Mouse (Mus musculus) T-helper 1 cell (primary cell): ENCODE data around the gene Pmvk.

Experiments used
- in situ Hi-C: fragments of 300-600 bp; cut with MboI, MseI; formaldehyde crosslinking; loops from one replicate; pipeline ENCODE4 v1.15.1; 2025; ENCODE audit warnings: high pct_unique_total_duplicates

The Pmvk gene

DNA sequence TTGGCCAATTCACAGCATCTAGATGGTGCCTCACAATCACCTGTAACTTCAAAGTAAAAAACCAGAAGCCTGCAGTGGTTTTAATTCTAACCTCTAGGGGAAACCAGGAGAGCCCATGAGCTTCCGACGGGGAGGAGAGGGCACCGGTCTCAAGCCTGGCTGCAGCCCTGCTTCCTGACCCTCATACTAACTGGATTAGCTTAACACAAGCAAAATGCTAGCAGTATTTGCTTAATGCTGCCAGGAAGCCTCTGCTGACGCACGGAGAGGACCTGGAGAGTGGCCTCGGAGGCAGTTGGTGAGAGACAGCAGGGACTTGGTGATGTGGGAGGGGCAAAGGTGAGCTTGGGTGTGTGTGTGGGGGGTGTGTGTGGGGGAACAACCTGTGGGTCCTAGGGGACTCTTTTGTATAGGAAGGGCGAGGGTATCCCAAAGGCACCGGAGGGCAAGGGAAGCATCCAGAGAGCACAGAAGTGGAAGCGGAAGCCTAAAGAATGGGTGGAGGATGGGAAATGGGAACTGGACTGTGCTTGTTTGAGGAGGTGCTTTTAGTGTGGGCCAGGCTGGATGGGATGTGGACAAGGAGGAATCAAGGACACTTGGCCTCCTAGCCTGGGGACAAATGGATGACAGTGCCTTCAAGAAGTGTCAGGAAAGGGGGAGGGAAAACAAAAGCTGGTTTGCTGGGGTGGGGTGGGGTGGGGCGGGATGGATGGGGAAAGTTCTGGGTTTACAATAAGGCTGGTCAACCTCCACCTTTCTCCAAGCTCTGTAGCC lies at the start of gene Pmvk:
Pmvk (plus strand) TSS at position 141 of the 777 bp plus-strand sequence.
- in situ Hi-C loops, result no loop called here

DNA sequence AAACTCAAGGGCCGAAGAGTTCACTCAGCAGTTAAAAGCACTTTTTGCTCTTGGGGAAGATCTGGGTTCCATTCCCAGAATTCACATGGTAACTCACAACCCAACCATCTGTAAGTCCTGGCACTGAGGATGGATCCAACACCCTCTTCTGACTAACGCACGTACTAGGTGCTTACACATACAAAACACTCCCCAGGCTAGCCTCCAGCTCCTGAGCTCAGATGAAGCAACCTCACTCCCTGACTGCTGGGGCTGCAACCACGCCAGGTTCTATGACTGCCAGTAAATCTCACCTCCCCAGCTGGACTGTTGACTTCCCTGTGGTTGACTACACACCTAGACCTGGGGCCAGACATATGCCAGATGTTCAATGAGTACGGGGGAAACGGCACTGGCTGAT lies 47.5 kb upstream of the Pmvk start:
- in situ Hi-C loops, result no loop called here

DNA sequence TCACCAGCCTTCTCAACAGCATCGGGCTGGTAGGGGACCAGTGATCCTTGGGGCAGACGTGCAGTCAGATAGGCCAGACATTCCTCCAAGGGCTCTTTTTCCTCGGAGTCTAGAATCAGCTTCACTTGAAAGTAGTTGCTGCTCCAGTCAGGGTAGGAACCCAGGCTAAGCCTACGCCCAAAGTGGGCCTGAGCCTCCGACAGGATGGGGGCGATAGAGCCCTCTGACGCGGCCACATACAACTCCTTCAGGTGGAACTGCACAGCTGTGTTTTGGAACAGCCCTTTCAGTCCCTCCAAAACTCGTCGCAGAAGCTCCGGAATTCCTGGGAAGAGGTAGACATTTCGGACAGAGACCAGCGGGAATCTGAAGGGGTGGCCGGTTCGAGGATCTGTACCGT lies 45.9 kb upstream of the Pmvk start:
- in situ Hi-C loops, result no loop called here

DNA sequence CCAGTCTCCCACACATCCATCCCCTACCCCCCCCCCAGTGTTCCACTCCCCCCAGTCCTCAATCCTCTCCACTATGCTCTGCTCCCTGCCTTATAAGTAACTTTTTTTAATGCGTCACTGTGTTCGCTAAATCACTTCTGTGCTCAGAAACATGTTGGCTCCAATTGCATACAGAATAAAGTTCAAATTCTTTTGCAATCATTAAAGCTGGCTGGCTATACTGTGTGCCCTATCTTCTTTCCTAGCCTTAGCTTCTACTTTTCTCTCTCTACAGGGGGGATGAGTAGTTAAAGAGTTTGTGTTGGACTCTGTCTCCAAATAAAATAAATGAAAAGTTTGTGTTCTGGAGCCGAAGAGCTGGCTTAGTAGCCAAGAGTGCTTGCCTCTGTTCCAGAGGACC lies 44.6 kb upstream of the Pmvk start:
- in situ Hi-C loops, result no loop called here

DNA sequence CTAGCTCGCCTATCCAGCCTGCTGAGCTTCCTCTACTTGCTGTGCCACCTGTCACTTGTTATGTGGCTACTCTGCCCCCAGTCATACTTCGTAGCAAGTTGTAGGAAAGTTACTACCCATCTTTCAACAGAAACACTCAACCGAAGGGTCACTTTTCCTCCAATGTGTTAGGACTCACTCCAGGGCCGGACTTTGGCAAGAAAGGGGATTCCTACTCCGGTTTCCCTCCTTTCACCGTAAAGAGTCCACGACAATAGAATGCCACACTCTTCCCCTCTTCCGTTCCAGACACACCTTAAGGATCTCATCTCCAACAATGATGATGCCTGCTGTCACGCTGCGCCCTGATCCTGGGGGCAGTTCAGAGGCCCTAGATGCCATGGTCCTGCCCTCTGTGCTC lies 43.5 kb upstream of the Pmvk start:
- in situ Hi-C loops, result no loop called here

DNA sequence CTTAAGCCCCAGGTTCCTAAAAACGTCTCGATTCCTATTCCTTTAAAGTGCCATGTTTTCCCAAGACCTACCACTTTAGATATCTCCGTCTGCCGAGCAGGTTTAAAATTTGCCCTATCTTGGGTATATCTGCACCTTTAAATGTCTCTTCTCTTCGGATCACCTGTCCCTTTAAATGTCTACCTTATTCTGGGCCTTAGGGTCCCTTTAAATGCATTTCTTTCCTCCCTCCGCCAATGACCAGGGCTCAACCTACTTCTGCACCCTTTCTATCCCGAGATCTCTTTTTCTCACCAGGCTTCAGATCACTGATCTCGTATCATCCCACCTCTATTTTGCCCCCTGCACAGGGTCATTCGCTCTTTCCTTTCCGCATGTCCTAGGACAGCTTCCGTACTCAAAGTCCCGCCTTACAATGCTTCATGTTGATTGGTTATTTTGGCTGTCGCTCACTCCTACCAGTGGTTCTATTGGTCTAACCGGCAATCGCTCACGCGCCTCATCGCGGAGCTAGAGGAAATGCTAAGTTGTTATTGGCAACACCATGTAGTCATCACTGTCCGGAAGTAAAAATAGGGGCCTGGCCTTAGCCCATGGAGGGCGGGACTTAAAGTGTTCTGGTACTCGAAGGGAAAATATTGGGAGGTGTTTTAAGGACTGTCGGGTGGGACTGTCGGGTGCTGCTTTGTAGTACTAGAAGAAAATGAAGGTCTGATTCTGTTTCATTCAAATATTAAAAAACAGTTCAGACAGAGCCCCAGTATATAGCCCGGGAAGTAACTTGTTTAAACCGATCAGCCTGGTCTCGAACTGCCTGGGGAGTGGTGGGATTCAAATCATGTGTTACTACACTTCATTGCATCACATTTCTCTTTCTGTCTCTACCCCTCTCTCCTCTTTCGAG lies 42.6 kb upstream of the Pmvk start, which contains the start of gene Flad1:
Flad1 (minus strand) TSS at position 381 of the 904 bp plus-strand sequence.
- in situ Hi-C loops, result no loop called here

DNA sequence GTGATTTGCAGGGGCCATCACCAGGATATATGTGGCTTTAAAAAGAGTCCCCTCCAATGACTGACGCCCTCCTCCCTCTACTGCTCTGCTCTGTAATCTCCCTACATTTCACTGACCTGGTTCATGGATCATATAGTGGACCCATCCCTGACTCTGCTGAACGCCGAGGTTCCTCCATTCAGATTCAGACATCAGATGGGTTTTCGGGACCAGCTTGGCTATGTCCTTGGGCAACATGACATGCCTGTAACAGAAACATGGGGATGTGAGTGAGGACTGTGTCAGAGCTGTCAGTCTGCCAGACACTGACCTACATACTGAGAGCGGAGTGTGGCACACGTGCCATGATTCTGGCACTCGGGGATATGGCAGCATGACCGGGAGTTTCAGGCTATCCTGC lies 38.2 kb upstream of the Pmvk start:
- in situ Hi-C loops, result no loop called here

DNA sequence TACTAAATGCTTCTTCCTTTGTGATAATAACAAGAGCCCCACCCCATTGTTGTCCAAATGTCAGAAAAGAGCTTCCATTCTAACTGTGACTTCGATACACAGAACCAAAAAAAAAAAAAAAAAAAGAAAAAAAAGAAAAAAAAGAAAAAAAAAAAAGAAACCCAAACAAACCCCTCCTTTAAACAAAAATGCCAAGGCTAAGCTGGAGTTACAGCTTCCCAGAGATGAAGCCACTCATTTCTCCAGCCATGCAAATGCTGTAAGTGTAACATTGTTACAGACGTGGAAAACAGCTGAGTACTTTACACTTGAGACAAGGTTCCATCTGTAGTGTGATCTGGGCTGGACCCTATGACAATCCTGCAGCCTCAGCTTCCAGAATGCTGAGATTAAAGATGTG lies 37.2 kb upstream of the Pmvk start:
- in situ Hi-C loops, result no loop called here

DNA sequence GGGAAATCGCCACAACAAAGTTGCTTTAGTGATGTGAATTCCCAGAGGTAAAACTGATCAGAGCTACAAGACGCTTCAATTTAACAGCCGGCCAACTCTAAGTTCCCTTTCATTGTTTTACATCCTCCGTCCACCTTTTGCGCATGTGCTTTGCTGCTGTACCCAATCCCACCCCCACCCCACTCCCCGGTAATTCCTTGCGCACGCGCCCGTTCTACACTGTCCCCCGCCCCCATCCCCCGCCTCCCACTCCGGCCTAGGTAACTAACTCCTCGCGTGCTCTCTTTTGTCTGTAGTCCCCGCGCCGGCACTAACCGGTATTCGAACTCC lies 36.5 kb upstream of the Pmvk start:
- in situ Hi-C loops, result no loop called here

DNA sequence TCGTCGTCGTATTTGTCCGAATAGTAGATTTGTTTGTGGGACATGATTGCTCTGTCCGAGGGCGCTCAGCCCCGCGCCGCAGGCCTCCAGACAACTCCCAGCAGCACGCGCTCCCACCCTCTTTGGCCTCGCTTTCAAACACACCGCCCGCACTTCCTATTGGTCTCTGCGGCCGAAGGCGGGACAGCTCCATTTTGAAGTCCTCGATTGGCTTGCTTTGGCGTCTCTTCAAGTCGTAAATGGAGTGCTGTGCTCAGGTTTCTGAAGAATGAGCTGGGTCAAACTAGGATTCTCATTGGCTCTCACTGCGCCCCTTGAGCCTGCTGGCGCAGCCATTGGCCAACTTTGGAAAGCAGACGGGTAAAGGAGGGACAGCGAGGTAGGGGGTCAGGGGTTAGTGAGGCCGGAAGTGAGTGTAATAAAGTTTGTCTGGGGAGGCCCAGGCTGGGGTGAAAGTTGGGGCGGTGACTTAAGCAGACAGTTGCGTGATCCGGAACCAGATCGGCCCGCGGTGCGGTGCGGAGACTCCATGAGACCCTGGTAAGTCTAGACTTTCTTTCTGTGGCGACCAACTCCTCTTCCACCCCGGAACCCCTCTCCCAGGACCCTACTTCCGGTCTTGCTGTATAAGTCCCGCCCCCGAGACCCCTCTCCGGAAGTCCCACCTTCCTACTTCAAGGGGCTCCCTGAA lies 36.0 kb upstream of the Pmvk start, which contains the start of the genes Cks1b and Shc1:
Cks1b (minus strand) TSS at position 214 of the 691 bp plus-strand sequence.
Shc1 (plus strand) TSS at position 274 of the 691 bp plus-strand sequence.
- in situ Hi-C loops, result no loop called here

DNA sequence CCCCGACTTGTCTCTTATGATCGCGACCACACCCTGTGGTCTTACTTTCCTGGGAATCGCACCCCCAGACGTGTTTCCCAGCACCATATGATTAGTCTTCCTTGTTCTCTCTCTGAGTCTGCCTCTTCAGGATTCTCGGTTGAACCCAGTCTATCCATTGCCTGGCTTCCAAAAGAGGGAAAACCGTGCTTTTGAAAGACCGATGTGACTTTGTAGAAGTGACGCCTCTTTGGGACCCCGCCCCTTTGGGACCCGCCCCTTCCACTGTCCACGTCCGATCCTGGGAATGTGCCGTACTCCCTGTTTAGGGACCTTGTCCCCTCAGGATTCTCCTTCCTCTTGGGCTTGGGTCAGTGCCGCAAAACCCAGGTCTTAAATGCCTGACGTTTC lies 35.5 kb upstream of the Pmvk start:
- in situ Hi-C loops, result no loop called here

DNA sequence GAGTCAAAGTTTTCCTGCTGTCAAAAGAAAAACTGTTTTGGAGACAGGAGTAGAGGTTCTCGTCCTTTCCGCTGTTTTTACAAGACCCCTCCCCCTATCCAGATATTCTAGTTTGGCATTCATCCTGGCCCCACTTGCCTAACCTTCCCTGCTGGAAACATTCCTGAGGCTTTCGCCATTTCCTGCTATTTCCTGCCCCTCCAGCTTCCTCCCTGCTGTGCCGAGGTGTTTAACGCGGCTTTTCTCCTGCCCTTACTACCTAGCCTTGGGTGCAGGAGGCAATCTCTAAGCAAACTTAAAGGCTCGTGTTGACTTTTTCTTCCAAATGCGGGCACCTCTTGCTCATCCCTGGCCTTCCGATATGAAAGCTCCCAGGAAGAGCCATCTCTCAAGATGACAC lies 34.8 kb upstream of the Pmvk start:
- in situ Hi-C loops, result no loop called here

DNA sequence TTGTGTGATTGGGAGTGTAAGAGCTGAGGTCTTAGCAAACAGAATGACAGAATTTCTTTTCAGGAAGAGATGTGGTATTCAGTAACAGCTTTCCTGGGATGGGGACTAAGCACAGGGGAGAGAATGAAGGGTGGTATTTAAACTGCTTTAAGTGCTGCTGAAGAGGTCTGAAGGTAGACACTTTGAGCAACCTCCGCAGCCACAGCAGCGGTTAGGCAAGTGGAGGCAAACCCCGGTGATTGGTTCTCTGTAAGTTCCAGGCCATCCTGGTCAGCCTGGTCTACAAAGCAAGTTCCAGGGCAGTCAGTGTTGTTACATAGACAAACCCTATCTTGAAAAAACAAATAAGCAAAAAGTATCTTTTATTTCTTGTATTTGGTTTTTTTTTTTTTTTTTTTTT lies 34.4 kb upstream of the Pmvk start:
- in situ Hi-C loops, result no loop called here

DNA sequence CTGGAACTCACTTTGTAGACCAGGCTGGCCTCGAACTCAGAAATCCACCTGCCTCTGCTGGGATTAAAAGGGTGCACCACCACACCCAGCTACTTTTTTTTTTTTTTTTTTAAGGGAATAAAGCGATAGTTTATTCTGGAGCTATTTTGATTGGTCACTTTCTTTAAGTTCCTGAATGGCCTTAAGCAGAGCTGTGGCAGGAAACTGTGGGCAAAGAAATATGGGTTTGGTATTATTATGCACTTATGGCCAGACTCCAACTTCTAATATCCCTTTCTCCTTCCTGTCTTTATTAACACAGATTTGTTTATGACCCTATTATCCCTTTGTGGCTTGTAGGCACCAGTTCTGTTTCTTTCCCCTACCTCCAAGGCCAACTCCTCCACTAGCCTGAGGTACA lies 33.9 kb upstream of the Pmvk start:
- in situ Hi-C loops, result no loop called here

DNA sequence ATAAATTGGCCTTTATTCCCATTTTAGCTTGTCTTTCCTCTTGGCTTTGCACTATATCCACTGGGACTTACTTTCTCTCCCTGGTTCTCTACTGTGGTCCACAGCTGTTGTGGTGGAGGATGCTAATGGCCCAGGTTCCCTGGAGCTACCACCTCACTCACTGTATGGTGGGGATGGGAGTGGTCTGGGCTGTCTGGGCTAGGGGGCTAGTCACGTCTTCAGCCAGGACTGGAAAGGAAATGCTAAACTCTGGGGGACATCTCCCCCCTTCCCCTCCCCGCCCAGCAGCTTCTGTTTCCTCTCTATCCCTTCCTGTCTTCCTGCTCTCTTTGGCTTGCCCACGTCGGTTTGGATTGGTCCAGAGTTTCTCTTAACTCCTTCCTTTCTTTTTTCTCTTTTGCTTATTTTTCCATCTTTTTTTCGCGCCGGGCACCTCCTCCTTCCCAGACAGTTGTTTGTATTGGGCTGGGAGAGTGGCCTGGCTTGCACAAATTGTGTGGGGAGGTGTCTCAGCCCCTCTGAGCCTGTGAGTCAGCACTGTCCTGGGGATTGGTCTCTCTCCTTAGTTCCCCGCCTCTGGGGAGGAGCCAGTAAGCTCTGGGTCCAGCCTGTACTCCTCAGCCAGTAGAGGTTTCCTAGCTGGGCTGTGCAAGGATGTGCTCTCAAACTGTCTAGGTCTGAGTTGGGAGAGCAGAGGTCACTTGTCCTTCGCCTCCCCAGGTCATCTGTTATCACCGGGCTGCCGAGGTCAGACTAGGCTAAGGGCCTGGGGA lies 33.2 kb upstream of the Pmvk start:
- in situ Hi-C loops, result no loop called here

DNA sequence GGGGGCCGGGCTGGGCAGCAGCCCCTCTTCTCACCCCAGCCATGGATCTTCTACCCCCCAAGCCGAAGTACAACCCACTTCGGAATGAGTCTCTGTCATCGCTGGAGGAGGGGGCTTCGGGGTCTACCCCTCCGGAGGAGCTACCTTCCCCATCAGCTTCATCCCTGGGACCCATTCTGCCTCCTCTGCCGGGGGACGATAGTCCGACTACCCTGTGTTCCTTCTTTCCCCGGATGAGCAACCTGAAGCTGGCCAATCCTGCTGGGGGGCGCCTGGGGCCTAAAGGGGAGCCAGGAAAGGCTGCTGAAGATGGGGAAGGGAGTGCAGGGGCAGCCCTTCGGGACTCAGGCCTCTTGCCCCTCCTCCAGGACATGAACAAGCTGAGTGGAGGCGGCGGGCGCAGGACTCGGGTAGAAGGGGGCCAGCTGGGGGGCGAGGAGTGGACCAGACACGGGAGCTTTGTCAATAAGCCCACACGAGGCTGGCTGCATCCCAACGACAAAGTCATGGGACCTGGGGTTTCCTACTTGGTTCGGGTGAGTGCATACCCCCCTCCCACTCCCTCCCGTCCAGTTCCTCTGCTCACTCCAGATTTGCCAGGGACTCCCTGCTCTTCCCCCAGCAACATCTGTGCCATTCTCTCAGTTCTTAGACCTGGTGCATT lies 32.4 kb upstream of the Pmvk start:
- in situ Hi-C loops, result no loop called here

DNA sequence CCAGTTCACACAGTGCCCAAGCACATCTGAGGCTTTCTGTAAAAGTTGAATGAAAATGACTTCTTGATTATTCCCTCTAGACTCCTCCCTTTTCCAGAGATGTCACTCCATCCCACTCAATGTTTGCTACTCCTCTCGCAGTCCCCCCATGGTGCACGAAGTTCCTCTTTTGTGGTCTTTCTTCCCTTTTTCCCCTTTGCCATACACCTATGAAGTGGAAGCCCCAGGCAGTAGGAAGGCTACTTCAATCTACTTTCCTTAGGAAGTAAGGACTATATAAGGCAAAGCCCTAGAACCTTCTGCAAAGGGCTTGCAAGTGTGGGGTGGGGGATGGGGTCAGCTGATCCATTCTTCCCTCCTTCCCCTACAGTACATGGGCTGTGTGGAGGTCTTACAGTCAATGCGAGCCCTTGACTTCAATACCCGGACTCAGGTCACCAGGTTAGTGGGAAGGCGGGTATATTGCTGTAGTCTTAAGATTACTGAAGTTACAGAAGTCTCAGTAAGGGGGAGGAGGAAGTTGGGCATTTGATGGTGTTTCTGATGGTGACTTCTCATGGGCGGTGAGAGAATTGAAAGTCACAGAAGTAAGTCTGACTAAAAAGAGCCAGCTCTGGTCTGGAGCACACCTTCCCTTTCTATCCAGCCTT lies 31.7 kb upstream of the Pmvk start:
- in situ Hi-C loops, result no loop called here

DNA sequence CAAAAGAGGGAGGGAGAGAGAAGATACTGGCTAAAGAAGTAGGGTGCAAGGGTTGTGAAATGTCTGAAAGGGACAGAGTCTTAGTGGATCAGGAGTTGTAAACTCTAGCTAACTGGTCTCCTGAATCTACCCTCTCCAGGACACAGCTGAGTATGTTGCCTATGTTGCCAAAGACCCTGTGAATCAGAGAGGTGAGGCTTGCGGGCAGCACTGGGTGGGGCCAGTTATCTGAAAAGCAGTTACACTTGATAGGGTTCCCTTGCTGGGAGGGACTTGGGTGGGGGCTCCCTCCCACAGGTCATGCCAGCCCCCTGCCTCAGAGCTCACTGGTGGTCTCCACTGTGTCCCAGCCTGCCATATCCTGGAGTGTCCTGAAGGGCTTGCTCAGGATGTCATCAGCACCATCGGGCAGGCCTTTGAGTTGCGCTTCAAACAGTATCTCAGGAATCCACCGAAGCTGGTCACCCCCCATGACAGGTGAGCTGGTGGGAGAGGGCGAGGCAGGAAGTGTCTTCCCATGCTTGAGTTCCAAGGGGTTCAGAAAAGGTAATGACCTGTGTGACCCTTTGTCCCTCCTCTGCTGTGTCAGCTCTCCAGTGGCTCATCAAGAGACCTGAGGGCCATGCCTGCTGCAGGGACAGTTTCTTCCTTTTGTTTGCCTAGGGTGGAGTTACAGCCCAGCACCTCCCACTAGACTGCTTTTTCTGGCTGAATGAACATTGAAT lies 29.8 kb upstream of the Pmvk start:
- in situ Hi-C loops, result no loop called here

DNA sequence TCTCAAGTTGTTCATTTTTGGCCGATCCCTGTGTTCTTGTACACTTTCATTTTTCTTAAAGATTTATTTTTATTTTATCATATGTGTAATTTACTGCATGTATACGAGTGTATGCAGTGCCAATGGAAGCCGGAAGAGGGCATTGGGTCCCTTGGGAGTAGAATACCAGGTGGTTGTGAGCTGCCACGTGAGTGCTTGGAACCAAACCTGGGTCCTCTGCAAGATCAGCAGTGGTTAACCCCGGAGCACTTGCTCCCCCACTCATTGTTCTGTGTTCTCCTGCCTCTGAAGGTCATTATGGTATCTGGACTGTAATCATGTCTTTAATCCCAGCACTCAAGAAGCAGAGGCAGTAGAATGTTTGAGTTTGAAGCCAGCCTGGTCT lies 29.2 kb upstream of the Pmvk start:
- in situ Hi-C loops, result no loop called here

DNA sequence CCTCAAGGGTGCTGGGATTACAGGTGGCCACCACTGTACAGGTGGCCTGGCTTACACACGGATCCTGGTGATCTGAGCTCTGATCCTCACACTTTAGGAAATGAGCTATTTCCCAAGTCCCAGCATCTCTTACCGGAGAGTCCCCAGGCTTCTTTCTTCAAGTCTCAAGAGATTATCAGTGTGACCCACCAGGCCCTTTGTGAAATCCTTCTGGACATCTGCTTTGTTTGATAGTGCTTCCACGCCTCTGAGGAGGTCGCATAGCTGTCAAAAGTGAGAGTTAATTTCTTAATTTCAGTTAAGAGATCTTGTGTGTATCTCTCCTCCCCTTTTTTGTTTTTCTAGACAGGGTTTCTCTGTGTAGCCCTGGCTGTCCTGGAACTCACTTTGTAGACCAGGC lies 28.5 kb upstream of the Pmvk start:
- in situ Hi-C loops, result no loop called here
